Mouse (Mus musculus): ENCODE data around the gene Clec3b. TPM values are rescaled to one million over a fixed set of nuclear protein-coding genes. Genes with fewer than 3 reads are reported as not detected.

Clec3b gene
- polyA plus RNA-seq, 1 experiment = not detected

- H3K4me1 ChIP-seq (ENCODE audit: control insufficient read depth, insufficient read depth, low read length) = peaks cover 6% of the 10 kb centered on the region; the same call in 1 of the 2 replicates
- WGBS = 49% methylated on average over 4 of the region's 4 CpGs
- no peak overlapping the region; the same call in 1 of the 2 replicates for H3K27ac ChIP-seq (ENCODE audit: insufficient read depth, low read depth, low read length)
- no peak overlapping the region for H3K4me3 ChIP-seq (ENCODE audit: insufficient read depth, low read depth, low read length)
- no peak for TF ChIP-seq CTCF (IDR thresholded peaks at IDR 0.05; ENCODE audit: insufficient read depth, low read depth, low read length)
- TF ChIP-seq POLR2A (IDR thresholded peaks at IDR 0.05; ENCODE audit: insufficient read depth, low read depth, low read length) = no peak
These were observed 10.7 kb upstream of the Clec3b start for GRCm38 (mm10) chr9:123139887-123140614.

DNA sequence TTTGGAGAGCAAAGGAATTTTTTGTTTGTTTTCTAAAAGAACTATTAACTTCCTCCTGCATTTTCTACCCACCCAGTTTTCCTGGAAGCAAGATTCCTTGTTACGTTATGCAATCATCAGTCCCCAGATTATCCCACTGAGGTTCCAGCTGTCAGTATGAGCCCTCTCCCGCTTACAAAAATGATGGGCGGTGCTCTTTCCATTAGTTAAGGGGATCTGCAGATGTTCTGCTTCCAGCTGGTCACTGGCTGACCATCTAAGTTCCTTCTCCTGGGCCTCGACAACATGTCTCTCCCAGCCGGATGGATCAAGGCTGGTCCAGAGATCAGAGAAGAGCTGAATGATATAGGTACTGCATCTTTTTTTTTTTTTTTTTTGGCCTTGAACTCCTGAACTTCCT lies 2.3 kb upstream of the Clec3b start:
- TF ChIP-seq CTCF (IDR thresholded peaks at IDR 0.05; ENCODE audit: insufficient read depth, low read depth, low read length) = no peak
- H3K27ac ChIP-seq (ENCODE audit: insufficient read depth, low read depth, low read length) = no peak overlapping the region
- 81% methylated on average over 5 of the region's 5 CpGs for WGBS
- no peaks in the 10 kb centered on the region for H3K4me1 ChIP-seq (ENCODE audit: control insufficient read depth, insufficient read depth, low read length)
- no peak overlapping the region for H3K4me3 ChIP-seq (ENCODE audit: insufficient read depth, low read depth, low read length)

DNA sequence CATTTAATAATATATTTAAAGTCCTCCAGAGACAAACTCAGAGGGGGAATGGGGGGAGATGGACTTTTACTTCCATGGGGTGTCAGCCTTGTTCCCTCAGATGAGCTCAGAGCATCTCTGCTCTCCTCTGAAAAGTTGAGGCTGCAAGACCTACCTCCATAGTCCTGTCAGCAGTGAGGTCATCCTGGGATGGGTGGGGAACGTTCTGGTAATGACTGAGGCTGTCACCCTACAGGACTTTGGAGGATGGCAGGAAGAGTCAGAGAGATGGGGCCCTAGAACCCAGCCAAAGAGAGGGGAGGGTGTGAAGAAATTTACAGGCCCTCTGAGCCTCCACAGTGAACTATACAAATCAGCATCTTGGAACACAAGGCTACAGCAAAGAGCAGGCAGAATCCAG lies 815 bp downstream of the Clec3b start:
- no peak for TF ChIP-seq CTCF (IDR thresholded peaks at IDR 0.05; ENCODE audit: insufficient read depth, low read depth, low read length)
- no peak for TF ChIP-seq POLR2A (IDR thresholded peaks at IDR 0.05; ENCODE audit: insufficient read depth, low read depth, low read length)
- Histone ChIP-seq H3K4me1 (ENCODE audit: control insufficient read depth, insufficient read depth, low read length) (no peaks in the 10 kb centered on the region), H3K27ac (ENCODE audit: insufficient read depth, low read depth, low read length) (no peak overlapping the region), H3K4me3 (ENCODE audit: insufficient read depth, low read depth, low read length) (no peak overlapping the region)
- WGBS = 53% methylated on average over 1 of the region's 1 CpGs

DNA sequence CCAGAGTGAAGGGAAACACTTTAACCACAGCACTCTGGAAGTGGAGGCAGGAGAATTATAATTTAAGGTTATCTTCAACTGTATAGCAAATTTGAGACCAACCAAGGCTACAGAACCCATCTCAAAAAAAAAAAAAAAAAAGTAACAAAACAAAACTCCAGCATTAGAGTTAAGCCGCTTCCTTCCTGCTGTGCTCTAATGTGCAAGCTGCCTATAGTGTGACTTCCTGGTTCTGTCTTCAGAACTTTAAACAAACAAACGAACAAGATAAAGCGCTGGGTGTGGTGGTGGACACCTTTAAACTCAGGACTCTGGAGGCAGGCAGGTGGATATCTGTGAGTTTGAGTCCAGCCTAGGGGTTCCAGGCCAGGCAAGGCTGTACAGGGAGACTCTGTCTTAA lies 1.3 kb downstream of the Clec3b start:
- no peak overlapping the region for H3K4me3 ChIP-seq (ENCODE audit: insufficient read depth, low read depth, low read length)
- H3K27ac ChIP-seq (ENCODE audit: insufficient read depth, low read depth, low read length) = no peak overlapping the region
- 73% methylated on average over 3 of the region's 3 CpGs for whole genome bisulfite sequencing
- no peak for TF ChIP-seq POLR2A (IDR thresholded peaks at IDR 0.05; ENCODE audit: insufficient read depth, low read depth, low read length)
- no peak for TF ChIP-seq CTCF (IDR thresholded peaks at IDR 0.05; ENCODE audit: insufficient read depth, low read depth, low read length)
- H3K4me1 ChIP-seq (ENCODE audit: control insufficient read depth, insufficient read depth, low read length) = peaks cover 3% of the 10 kb centered on the region

DNA sequence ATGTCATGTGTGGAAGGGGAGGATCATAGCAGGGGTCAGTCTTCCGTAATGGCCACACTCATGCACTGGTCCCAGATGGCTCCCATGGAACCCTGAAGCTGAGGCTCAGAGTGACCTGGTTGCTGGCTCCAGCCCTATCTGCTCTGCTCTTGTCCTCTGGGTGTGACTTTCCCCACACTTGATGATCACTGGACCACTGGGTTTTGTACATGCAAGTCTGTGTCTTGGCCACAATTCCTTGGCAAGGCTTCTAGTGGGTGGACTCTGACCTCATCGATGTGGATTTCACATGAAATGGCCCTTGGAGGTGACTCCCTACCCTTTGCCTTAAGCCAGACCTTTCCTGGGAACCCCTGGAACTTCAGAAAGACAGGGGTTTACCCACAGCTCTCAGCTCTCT lies 2.4 kb downstream of the Clec3b start:
- Histone ChIP-seq H3K4me3 (ENCODE audit: insufficient read depth, low read depth, low read length) (no peak overlapping the region), H3K4me1 (ENCODE audit: control insufficient read depth, insufficient read depth, low read length) (peaks cover 3% of the 10 kb centered on the region), H3K27ac (ENCODE audit: insufficient read depth, low read depth, low read length) (no peak overlapping the region)
- WGBS = 96% methylated on average over 2 of the region's 2 CpGs
- no peak for TF ChIP-seq POLR2A (IDR thresholded peaks at IDR 0.05; ENCODE audit: insufficient read depth, low read depth, low read length)
- no peak for TF ChIP-seq CTCF (IDR thresholded peaks at IDR 0.05; ENCODE audit: insufficient read depth, low read depth, low read length)

GRCm38 (mm10) chr9:123156910-123157361 lies 6.2 kb downstream of the Clec3b start:
- Histone ChIP-seq H3K27ac (ENCODE audit: insufficient read depth, low read depth, low read length) (no peak overlapping the region), H3K4me3 (ENCODE audit: insufficient read depth, low read depth, low read length) (no peak overlapping the region), H3K4me1 (ENCODE audit: control insufficient read depth, insufficient read depth, low read length) (peaks cover 3% of the 10 kb centered on the region)
- no peak for TF ChIP-seq CTCF (IDR thresholded peaks at IDR 0.05; ENCODE audit: insufficient read depth, low read depth, low read length)
- TF ChIP-seq POLR2A (IDR thresholded peaks at IDR 0.05; ENCODE audit: insufficient read depth, low read depth, low read length) = no peak
- WGBS = 45% methylated on average over 30 of the region's 30 CpGs

DNA sequence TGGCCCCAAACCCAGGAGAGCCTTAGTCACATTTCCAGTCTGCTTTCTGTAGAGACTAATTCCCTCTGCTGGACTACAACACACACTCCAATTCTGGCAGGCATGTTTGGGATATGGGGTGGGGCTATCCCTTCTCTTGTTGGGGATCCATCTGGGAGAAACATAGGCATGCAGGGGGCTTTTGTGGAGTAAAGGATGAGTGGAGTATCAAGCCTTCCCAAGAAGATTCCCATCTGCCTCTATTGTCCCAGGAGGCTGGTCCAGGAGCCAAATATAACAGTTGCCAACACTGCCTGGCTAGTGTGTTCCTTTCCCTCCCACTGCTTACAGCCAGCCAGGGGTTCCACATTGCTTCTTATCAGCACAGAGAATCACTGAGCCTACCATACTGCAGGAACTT lies 7.0 kb downstream of the Clec3b start:
- Histone ChIP-seq H3K4me3 (ENCODE audit: insufficient read depth, low read depth, low read length) (no peak overlapping the region), H3K4me1 (ENCODE audit: control insufficient read depth, insufficient read depth, low read length) (peaks cover 3% of the 10 kb centered on the region), H3K27ac (ENCODE audit: insufficient read depth, low read depth, low read length) (no peak overlapping the region)
- no peak for TF ChIP-seq POLR2A (IDR thresholded peaks at IDR 0.05; ENCODE audit: insufficient read depth, low read depth, low read length)
- no peak for TF ChIP-seq CTCF (IDR thresholded peaks at IDR 0.05; ENCODE audit: insufficient read depth, low read depth, low read length)

GRCm38 (mm10) chr9:123158125-123158836 lies 7.5 kb downstream of the Clec3b start:
- no peak overlapping the region for H3K4me3 ChIP-seq (ENCODE audit: insufficient read depth, low read depth, low read length)
- WGBS = 63% methylated on average over 8 of the region's 8 CpGs
- TF ChIP-seq CTCF (IDR thresholded peaks at IDR 0.05; ENCODE audit: insufficient read depth, low read depth, low read length) (no peak), POLR2A (IDR thresholded peaks at IDR 0.05; ENCODE audit: insufficient read depth, low read depth, low read length) (no peak)
- H3K27ac ChIP-seq (ENCODE audit: insufficient read depth, low read depth, low read length) = no peak overlapping the region
- H3K4me1 ChIP-seq (ENCODE audit: control insufficient read depth, insufficient read depth, low read length) = peaks cover 3% of the 10 kb centered on the region

DNA sequence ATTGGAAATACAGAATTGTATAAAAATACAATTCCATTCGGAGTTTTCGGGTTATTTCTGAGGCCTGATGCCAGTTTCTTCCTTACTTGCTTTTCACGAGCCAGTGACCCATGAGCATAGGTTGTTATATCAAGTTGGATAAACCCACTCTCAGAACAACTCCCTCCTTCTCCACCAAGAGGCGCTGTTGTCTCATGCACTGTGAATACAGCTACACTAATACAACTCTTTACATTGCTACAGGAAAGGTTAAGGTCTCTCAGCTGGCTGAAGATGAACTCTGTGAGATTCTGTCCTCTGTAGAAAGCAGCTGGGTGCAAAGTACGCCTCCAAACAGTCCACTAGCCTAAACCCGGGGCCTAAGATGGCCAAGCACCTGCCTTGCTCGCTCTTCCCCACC lies 8.6 kb downstream of the Clec3b start:
- Histone ChIP-seq H3K4me3 (ENCODE audit: insufficient read depth, low read depth, low read length) (no peak overlapping the region), H3K27ac (ENCODE audit: insufficient read depth, low read depth, low read length) (no peak overlapping the region), H3K4me1 (ENCODE audit: control insufficient read depth, insufficient read depth, low read length) (peaks cover 3% of the 10 kb centered on the region)
- TF ChIP-seq CTCF (IDR thresholded peaks at IDR 0.05; ENCODE audit: insufficient read depth, low read depth, low read length) (no peak), POLR2A (IDR thresholded peaks at IDR 0.05; ENCODE audit: insufficient read depth, low read depth, low read length) (no peak)
- WGBS = 62% methylated on average over 7 of the region's 7 CpGs

Data from olfactory bulb, adult 2 months (tissue).